Comparison of ENCODE assay signal across 10 mouse cellular contexts in the genomic region with DNA sequence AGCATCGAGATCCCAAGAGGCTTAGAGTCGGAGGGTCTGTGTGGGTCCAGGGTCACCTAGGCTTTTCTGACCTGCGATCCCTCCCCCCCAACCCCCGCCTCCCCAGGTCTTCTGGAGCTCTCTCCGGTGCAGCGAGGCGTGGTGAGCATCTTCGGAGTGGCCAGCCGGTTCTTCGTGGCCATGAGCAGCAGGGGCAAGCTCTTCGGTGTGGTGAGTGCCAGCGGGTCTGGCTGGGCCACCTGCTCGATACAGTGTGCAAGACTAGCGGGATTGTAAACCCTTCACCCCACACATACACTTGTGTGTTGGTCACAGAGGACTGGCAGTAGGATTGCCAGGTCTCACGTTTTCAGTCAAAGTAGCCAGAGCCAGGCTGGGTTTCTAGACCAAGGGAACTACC. TPM values are rescaled to one million over a fixed set of nuclear protein-coding genes. Genes with fewer than 3 reads are reported as not detected.
DNase-seq lines count a peak whose midpoint lies in the region; ATAC-seq lines count a peak whose summit lies in the region.
"Had no signal": no experiment of that assay in that cellular context is flagged by ENCODE, and none has a peak within 500 bp of the region (broad histone marks: within the 10 kb centered on the region; RNA-seq: fewer than 3 reads in every experiment).

No protein-coding gene starts in this region.

- no peaks in the 10 kb centered on the region for H3K9me3 ChIP-seq in kidney, embryonic 14.5 days (ENCODE audit: control insufficient read depth, low read length)
- H3K9me3 ChIP-seq in hindbrain, embryonic 13.5 days = no peaks in the 10 kb centered on the region
- H3K9me3 ChIP-seq in midbrain, embryonic 15.5 days = no peaks in the 10 kb centered on the region

- H3K9ac ChIP-seq in kidney, embryonic 14.5 days (ENCODE audit: low read depth, low read length) = no peak overlapping the region
- H3K9ac ChIP-seq in hindbrain, embryonic 13.5 days = no peak overlapping the region
- H3K9ac ChIP-seq in midbrain, embryonic 15.5 days = no peak overlapping the region

- under 1% methylated on average over 15 of the region's 15 CpGs for WGBS in kidney, embryonic 14.5 days
- WGBS in hindbrain, embryonic 13.5 days = 1% methylated on average over 15 of the region's 15 CpGs
- 0% methylated on average over 15 of the region's 15 CpGs for WGBS in midbrain, embryonic 15.5 days

- ATAC-seq in kidney, embryonic 14.5 days (ENCODE audit: low FRiP score, low TSS enrichment) = no peak
- ATAC-seq in hindbrain, embryonic 13.5 days (ENCODE audit: low FRiP score) = no peak
- no peak for ATAC-seq in midbrain, embryonic 15.5 days (replicated peaks)

- peaks cover 11% of the 10 kb centered on the region for H3K4me1 ChIP-seq in kidney, embryonic 14.5 days (ENCODE audit: control insufficient read depth, insufficient read depth, low read length)
- peaks cover 15% of the 10 kb centered on the region for H3K4me1 ChIP-seq in hindbrain, embryonic 13.5 days (replicated peaks)
- peaks cover 14% of the 10 kb centered on the region; the same call in 1 of the 2 replicates for H3K4me1 ChIP-seq in midbrain, embryonic 15.5 days

- peak overlapping the region; percentile 34; the same call in 1 of the 2 replicates for H3K4me2 ChIP-seq in kidney, embryonic 14.5 days (replicated peaks; ENCODE audit: low read depth, low read length)
- H3K4me2 ChIP-seq in hindbrain, embryonic 13.5 days = peak overlapping the region; percentile 38
- peak overlapping the region; percentile 24 for H3K4me2 ChIP-seq in midbrain, embryonic 15.5 days

- peak overlapping the region; percentile 28 for H3K4me3 ChIP-seq in kidney, embryonic 14.5 days (ENCODE audit: low read length)
- peak overlapping the region; percentile 25; the same call in 1 of the 2 replicates for H3K4me3 ChIP-seq in hindbrain, embryonic 13.5 days
- 0 out of 2 replicates have a peak overlapping the region, but pooled peaks have one; percentile 13 for H3K4me3 ChIP-seq in midbrain, embryonic 15.5 days

- no peak for DNase-seq in kidney, adult 18-20 months
- peak; percentile 50 to 63 for DNase-seq in cerebellum, postnatal 25 days
- DNase-seq in layer of hippocampus, postnatal 25 days (ENCODE audit: extremely low spot score in 1 of 2, low spot score in 1 of 2) = no peak
- DNase-seq in urinary bladder, postnatal 36 days (ENCODE audit: low spot score in 2 of 2) = no peak
- DNase-seq in urinary bladder, postnatal 14 days (ENCODE audit: low spot score) = no peak

- H3K27ac ChIP-seq in kidney, embryonic 14.5 days (ENCODE audit: low read depth, low read length) = no peak overlapping the region
- no peak overlapping the region for H3K27ac ChIP-seq in hindbrain, embryonic 13.5 days
- no peak overlapping the region for H3K27ac ChIP-seq in midbrain, embryonic 15.5 days

- peaks cover 75% of the 10 kb centered on the region for H3K27me3 ChIP-seq in kidney, embryonic 14.5 days (ENCODE audit: control insufficient read depth, insufficient read depth, low read length)
- peaks cover 95% of the 10 kb centered on the region for H3K27me3 ChIP-seq in hindbrain, embryonic 13.5 days
- H3K27me3 ChIP-seq in midbrain, embryonic 15.5 days (replicated peaks) = peaks cover 70% of the 10 kb centered on the region

- H3K36me3 ChIP-seq in kidney, embryonic 14.5 days (ENCODE audit: control insufficient read depth, insufficient read depth, low read length) = no peaks in the 10 kb centered on the region
- no peaks in the 10 kb centered on the region for H3K36me3 ChIP-seq in hindbrain, embryonic 13.5 days
- no peaks in the 10 kb centered on the region for H3K36me3 ChIP-seq in midbrain, embryonic 15.5 days (replicated peaks)

RNA-seq across cellular contexts. Expression of gene Fgf4, which starts 15.0 kb away (rescaled TPM):
- polyA plus RNA-seq in kidney, embryonic 14.5 days (2014; fragmentation: Nextera tagmentation; extraction: Ambion mirVana) = not detected in 2 replicates
- not detected in 2 replicates for polyA plus RNA-seq in hindbrain, embryonic 13.5 days (2015; fragmentation: Nextera tagmentation; extraction: Ambion mirVana)
- polyA plus RNA-seq in midbrain, embryonic 15.5 days (2015; fragmentation: Nextera tagmentation; extraction: Ambion mirVana) = not detected in 2 replicates
- not detected for total RNA-seq in layer of hippocampus, postnatal 25 days (2021)
- polyA plus RNA-seq: gonadal fat pad, adult 2 months; spleen, adult 2 months had no signal

RNA-seq across cellular contexts. Expression of gene Fgf3, which starts 24.2 kb away (rescaled TPM):
- 0.18 and 0.70 TPM in 2 replicates for polyA plus RNA-seq in kidney, embryonic 14.5 days (2014; fragmentation: Nextera tagmentation; extraction: Ambion mirVana)
- polyA plus RNA-seq in hindbrain, embryonic 13.5 days (2015; fragmentation: Nextera tagmentation; extraction: Ambion mirVana) = 13.6 and 30.2 TPM in 2 replicates
- 2.9 and 4.8 TPM in 2 replicates for polyA plus RNA-seq in midbrain, embryonic 15.5 days (2015; fragmentation: Nextera tagmentation; extraction: Ambion mirVana)
- not detected for total RNA-seq in layer of hippocampus, postnatal 25 days (2021)
- polyA plus RNA-seq: gonadal fat pad, adult 2 months had no signal

RNA-seq across cellular contexts. Expression of gene Fgf15, which starts 34.2 kb away (rescaled TPM):
- polyA plus RNA-seq in kidney, embryonic 14.5 days (2014; fragmentation: Nextera tagmentation; extraction: Ambion mirVana) = 2.2 and 2.5 TPM in 2 replicates
- 40.1 and 66.5 TPM in 2 replicates for polyA plus RNA-seq in hindbrain, embryonic 13.5 days (2015; fragmentation: Nextera tagmentation; extraction: Ambion mirVana)
- polyA plus RNA-seq in midbrain, embryonic 15.5 days (2015; fragmentation: Nextera tagmentation; extraction: Ambion mirVana) = 26.7 and 26.8 TPM in 2 replicates
- total RNA-seq in layer of hippocampus, postnatal 25 days (2021) = not detected
- polyA plus RNA-seq: spleen, adult 2 months had no signal

RNA-seq across cellular contexts. Expression of gene LTO1, which starts 52.8 kb away (rescaled TPM):
- polyA plus RNA-seq in kidney, embryonic 14.5 days (2014; fragmentation: Nextera tagmentation; extraction: Ambion mirVana) = 19.2 and 20.3 TPM in 2 replicates
- 33.8 and 38.4 TPM in 2 replicates for polyA plus RNA-seq in hindbrain, embryonic 13.5 days (2015; fragmentation: Nextera tagmentation; extraction: Ambion mirVana)
- polyA plus RNA-seq in midbrain, embryonic 15.5 days (2015; fragmentation: Nextera tagmentation; extraction: Ambion mirVana) = 32.2 and 33.6 TPM in 2 replicates
- 10 to 100 TPM; 23.7 to 25.8 TPM for total RNA-seq in layer of hippocampus, postnatal 25 days (2021)

Comparison
In these comparisons a context has a peak if more than half of its experiments do, and no peak if none do; other contexts are left out.
1. DNase-seq: peak in cerebellum, postnatal 25 days (2 of 2); none in kidney, adult 18-20 months (single experiment), layer of hippocampus, postnatal 25 days (0 of 2), urinary bladder, postnatal 36 days (0 of 2) and urinary bladder, postnatal 14 days (single experiment).
2. Peak in every context shown above with its lines, with median percentiles within 50 percentile points of each other: H3K4me2 ChIP-seq and H3K4me3 ChIP-seq.